ENCODE assay signal across 8 mouse cellular contexts in the genomic region with DNA sequence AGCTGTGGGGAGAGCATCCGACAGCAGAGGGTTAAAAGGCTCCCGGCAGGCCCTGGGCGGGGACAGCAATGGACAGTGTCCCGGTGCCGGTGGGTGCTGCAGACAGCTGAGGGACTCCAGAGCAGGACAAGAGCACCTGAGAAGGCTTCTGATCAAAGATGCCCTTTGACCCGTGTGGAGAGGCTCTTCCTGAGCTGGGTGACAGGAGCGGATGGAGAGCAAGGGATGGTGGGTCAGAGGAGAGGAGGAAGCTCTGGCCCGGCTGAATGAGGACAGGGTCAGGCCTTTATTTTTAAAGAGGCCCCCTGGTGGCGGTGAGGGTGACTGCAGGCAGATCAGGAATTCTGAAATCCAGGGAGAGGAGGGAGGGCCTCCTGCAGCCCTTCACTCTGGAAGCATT. TPM values are rescaled to one million over a fixed set of nuclear protein-coding genes. Genes with fewer than 3 reads are reported as not detected.
DNase-seq lines count a peak whose midpoint lies in the region; ATAC-seq and TF ChIP-seq lines count a peak whose summit lies in the region.

No protein-coding gene starts in this region.

- H3K36me3 ChIP-seq in heart, embryonic 11.5 days (ENCODE audit: control insufficient read depth, insufficient read depth, low read length), result peaks cover 17% of the 10 kb centered on the region
- peaks cover 46% of the 10 kb centered on the region for H3K36me3 ChIP-seq in kidney, embryonic 15.5 days
- peaks cover 19% of the 10 kb centered on the region for H3K36me3 ChIP-seq in myocyte (ENCODE audit: control insufficient read depth, insufficient read depth)
- peaks cover 3% of the 10 kb centered on the region for H3K36me3 ChIP-seq in splenic B cell, adult 2 months (ENCODE audit: control insufficient read depth, insufficient read depth, low read length, poor library complexity, severe bottlenecking)

- no peaks in the 10 kb centered on the region for H3K4me1 ChIP-seq in bone marrow, adult 2 months (ENCODE audit: control insufficient read depth, insufficient read depth, low read length)
- H3K4me1 ChIP-seq in heart, embryonic 11.5 days (ENCODE audit: control insufficient read depth, insufficient read depth, low read length), result peaks cover 7% of the 10 kb centered on the region
- peaks cover 18% of the 10 kb centered on the region for H3K4me1 ChIP-seq in kidney, embryonic 15.5 days

- peaks cover 2% of the 10 kb centered on the region; the same call in 1 of the 2 replicates for H3K27me3 ChIP-seq in heart, embryonic 11.5 days (ENCODE audit: control insufficient read depth, insufficient read depth, low read length)
- H3K27me3 ChIP-seq in kidney, embryonic 15.5 days, result peaks cover 6% of the 10 kb centered on the region
- H3K27me3 ChIP-seq in myocyte (ENCODE audit: control insufficient read depth, insufficient read depth, insufficient read length), result no peaks in the 10 kb centered on the region
- H3K27me3 ChIP-seq in splenic B cell, adult 2 months (ENCODE audit: control insufficient read depth, insufficient read depth, low read length, poor library complexity, severe bottlenecking), result no peaks in the 10 kb centered on the region

- peak overlapping the region; percentile 62 for H3K9ac ChIP-seq in heart, embryonic 11.5 days (ENCODE audit: low read depth, low read length)
- H3K9ac ChIP-seq in kidney, embryonic 15.5 days, result peak overlapping the region; percentile 37; the same call in 1 of the 2 replicates

- TF ChIP-seq CTCF in bone marrow, adult 2 months (IDR thresholded peaks at IDR 0.05; ENCODE audit: control insufficient read depth, insufficient read depth, low read length), result peak; percentile 64

- H3K4me2 ChIP-seq in heart, embryonic 11.5 days, result peak overlapping the region; percentile 66
- H3K4me2 ChIP-seq in kidney, embryonic 15.5 days, result peak overlapping the region; percentile 65
- no peak overlapping the region for H3K4me2 ChIP-seq in myocyte (ENCODE audit: low read depth)

- no peak overlapping the region for H3ac ChIP-seq in myocyte (ENCODE audit: control insufficient read depth, insufficient read length)

- whole genome bisulfite sequencing in bone marrow, adult 2 months, result 20% methylated on average over 9 of the region's 9 CpGs
- WGBS in heart, embryonic 11.5 days (ENCODE audit: insufficient replicate concordance), result 2% methylated on average over 9 of the region's 9 CpGs
- 2% methylated on average over 9 of the region's 9 CpGs for WGBS in kidney, embryonic 15.5 days

- TF ChIP-seq POLR2A in bone marrow, adult 2 months (IDR thresholded peaks at IDR 0.05; ENCODE audit: borderline replicate concordance, control insufficient read depth, low read depth, low read length), result no peak
- TF ChIP-seq POLR2A in myocyte (IDR thresholded peaks at IDR 0.05; ENCODE audit: insufficient read length, low read depth), result no peak

- DNase-seq in 3T3-L1 (ENCODE audit: low read depth, low spot score), result peak; percentile 88
- peak; percentile 77 for DNase-seq in liver
- DNase-seq in splenic B cell, adult 2 months (ENCODE audit: low read depth, low spot score), result peak; percentile 63

- H3K9me3 ChIP-seq in heart, embryonic 11.5 days (replicated peaks; ENCODE audit: control insufficient read depth, low read length), result no peaks in the 10 kb centered on the region
- H3K9me3 ChIP-seq in kidney, embryonic 15.5 days (replicated peaks), result no peaks in the 10 kb centered on the region

- peak; percentile 78 for ATAC-seq in erythroblast, adult 5-6 weeks (replicated peaks; ENCODE audit: low FRiP score, poor library complexity, severe bottlenecking)
- ATAC-seq in heart, embryonic 11.5 days (replicated peaks; ENCODE audit: insufficient number of reproducible peaks, low FRiP score, low TSS enrichment), result peak; percentile 8; the same call in 1 of the 2 replicates
- ATAC-seq in kidney, embryonic 15.5 days (replicated peaks; ENCODE audit: low FRiP score), result peak; percentile 55

- H3K4me3 ChIP-seq in bone marrow, adult 2 months (replicated peaks; ENCODE audit: control insufficient read depth, low read depth, low read length), result no peak overlapping the region
- peak overlapping the region; percentile 40 for H3K4me3 ChIP-seq in heart, embryonic 11.5 days (ENCODE audit: low read depth, low read length)
- peak overlapping the region; percentile 42 for H3K4me3 ChIP-seq in kidney, embryonic 15.5 days (replicated peaks)
- H3K4me3 ChIP-seq in myocyte, result no peak overlapping the region

- no peaks in the 10 kb centered on the region for H3K79me2 ChIP-seq in myocyte (ENCODE audit: control insufficient read depth, insufficient read depth)

- H3K27ac ChIP-seq in bone marrow, adult 2 months (ENCODE audit: control insufficient read depth, insufficient read depth, low read depth, low read length, poor library complexity), result no peak overlapping the region
- H3K27ac ChIP-seq in heart, embryonic 11.5 days (ENCODE audit: low read depth, low read length), result no peak overlapping the region
- 0 out of 2 replicates have a peak overlapping the region, but pooled peaks have one; percentile 14 for H3K27ac ChIP-seq in kidney, embryonic 15.5 days

TF ChIP-seq in myocyte, 11 proteins besides CTCF, POLR2A, EP300 and RAD21:
- peak; percentile 41 for TF ChIP-seq POLR2AphosphoS2 (IDR thresholded peaks at IDR 0.05; ENCODE audit: insufficient read length, low read depth)
- no peak for TF ChIP-seq SRF (IDR thresholded peaks at IDR 0.05; ENCODE audit: control insufficient read depth, insufficient read length, low read depth)

RNA-seq across cellular contexts. Expression of gene Triobp, which starts 4.9 kb away (rescaled TPM):
- 17.0 and 32.9 TPM in 2 replicates for polyA plus RNA-seq in bone marrow, adult 2 months (2011; ENCODE audit: insufficient read depth, insufficient read length, low replicate concordance, missing spikeins)
- 42.6 and 43.6 TPM in 2 replicates for total RNA-seq in erythroblast, adult 5-6 weeks (2015; ENCODE audit: low replicate concordance)
- total RNA-seq in erythroblast, adult 5-6 weeks (2017; ENCODE audit: low replicate concordance), result 16.3 and 20.9 TPM in 2 replicates
- 49.5 and 57.8 TPM in 2 replicates for polyA plus RNA-seq in heart, embryonic 11.5 days (2014; fragmentation: Nextera tagmentation; extraction: Ambion mirVana)
- polyA plus RNA-seq in kidney, embryonic 15.5 days (2015; fragmentation: Nextera tagmentation; extraction: Ambion mirVana), result 62.9 and 66.6 TPM in 2 replicates
- polyA plus RNA-seq in myocyte (2012; fragmentation: generic; extraction: Trizol), result 19.9 TPM

RNA-seq across cellular contexts. Expression of gene Nol12, which starts 7.9 kb away (rescaled TPM):
- 14.6 and 30.5 TPM in 2 replicates for polyA plus RNA-seq in bone marrow, adult 2 months (2011; ENCODE audit: insufficient read depth, insufficient read length, low replicate concordance, missing spikeins)
- total RNA-seq in erythroblast, adult 5-6 weeks (2015; ENCODE audit: low replicate concordance), result 1.5 and 6.1 TPM in 2 replicates
- total RNA-seq in erythroblast, adult 5-6 weeks (2017; ENCODE audit: low replicate concordance), result 7.6 and 10.7 TPM in 2 replicates
- polyA plus RNA-seq in heart, embryonic 11.5 days (2014; fragmentation: Nextera tagmentation; extraction: Ambion mirVana), result 43.6 and 51.4 TPM in 2 replicates
- polyA plus RNA-seq in kidney, embryonic 15.5 days (2015; fragmentation: Nextera tagmentation; extraction: Ambion mirVana), result 54.6 and 58.9 TPM in 2 replicates
- 101 TPM for polyA plus RNA-seq in myocyte (2012; fragmentation: generic; extraction: Trizol)

RNA-seq across cellular contexts. Expression of gene Lgals1, which starts 16.1 kb away (rescaled TPM):
- polyA plus RNA-seq in bone marrow, adult 2 months (2011; ENCODE audit: insufficient read depth, insufficient read length, low replicate concordance, missing spikeins), result 75.3 and 222 TPM in 2 replicates
- 46.1 and 56.2 TPM in 2 replicates for total RNA-seq in erythroblast, adult 5-6 weeks (2015; ENCODE audit: low replicate concordance)
- total RNA-seq in erythroblast, adult 5-6 weeks (2017; ENCODE audit: low replicate concordance), result 77.5 and 79.0 TPM in 2 replicates
- 541 and 566 TPM in 2 replicates for polyA plus RNA-seq in heart, embryonic 11.5 days (2014; fragmentation: Nextera tagmentation; extraction: Ambion mirVana)
- polyA plus RNA-seq in kidney, embryonic 15.5 days (2015; fragmentation: Nextera tagmentation; extraction: Ambion mirVana), result 761 and 838 TPM in 2 replicates
- 13,722 TPM for polyA plus RNA-seq in myocyte (2012; fragmentation: generic; extraction: Trizol)

RNA-seq across cellular contexts. Expression of gene Pdxp, which starts 28.9 kb away (rescaled TPM):
- 5.7 and 8.0 TPM in 2 replicates for polyA plus RNA-seq in bone marrow, adult 2 months (2011; ENCODE audit: insufficient read depth, insufficient read length, low replicate concordance, missing spikeins)
- total RNA-seq in erythroblast, adult 5-6 weeks (2015; ENCODE audit: low replicate concordance), result 2.7 and 9.4 TPM in 2 replicates
- total RNA-seq in erythroblast, adult 5-6 weeks (2017; ENCODE audit: low replicate concordance), result not detected in 2 replicates
- 24.3 and 25.7 TPM in 2 replicates for polyA plus RNA-seq in heart, embryonic 11.5 days (2014; fragmentation: Nextera tagmentation; extraction: Ambion mirVana)
- polyA plus RNA-seq in kidney, embryonic 15.5 days (2015; fragmentation: Nextera tagmentation; extraction: Ambion mirVana), result 13.7 and 15.0 TPM in 2 replicates
- 33.1 TPM for polyA plus RNA-seq in myocyte (2012; fragmentation: generic; extraction: Trizol)

RNA-seq across cellular contexts. Expression of gene Sh3bp1, which starts 43.1 kb away (rescaled TPM):
- 18.9 and 63.2 TPM in 2 replicates for polyA plus RNA-seq in bone marrow, adult 2 months (2011; ENCODE audit: insufficient read depth, insufficient read length, low replicate concordance, missing spikeins)
- 13.6 and 15.2 TPM in 2 replicates for total RNA-seq in erythroblast, adult 5-6 weeks (2015; ENCODE audit: low replicate concordance)
- 4.5 and 8.8 TPM in 2 replicates for total RNA-seq in erythroblast, adult 5-6 weeks (2017; ENCODE audit: low replicate concordance)
- 25.0 and 29.3 TPM in 2 replicates for polyA plus RNA-seq in heart, embryonic 11.5 days (2014; fragmentation: Nextera tagmentation; extraction: Ambion mirVana)
- polyA plus RNA-seq in kidney, embryonic 15.5 days (2015; fragmentation: Nextera tagmentation; extraction: Ambion mirVana), result 34.4 and 41.6 TPM in 2 replicates
- polyA plus RNA-seq in myocyte (2012; fragmentation: generic; extraction: Trizol), result 11.1 TPM

Comparison
In these comparisons a context has a peak if more than half of its experiments do, and no peak if none do; other contexts are left out.
1. H3K4me3 ChIP-seq: peak in heart, embryonic 11.5 days (single experiment) and kidney, embryonic 15.5 days (single experiment); none in bone marrow, adult 2 months (single experiment) and myocyte (single experiment).
2. ATAC-seq: peak in every context shown above with its lines; median percentile 78 in erythroblast, adult 5-6 weeks; 55 in kidney, embryonic 15.5 days; 8 in heart, embryonic 11.5 days.
3. RNA of gene Lgals1, which starts 16.1 kb away (polyA plus RNA-seq): 13,722 TPM in myocyte (single experiment); 761 to 838 TPM in kidney, embryonic 15.5 days, 541 to 566 TPM in heart, embryonic 11.5 days and 75.3 to 222 TPM in bone marrow, adult 2 months; every median in the first group is over 10 times any median in the second.
4. Peak in every context shown above with its lines, with median percentiles within 50 percentile points of each other: DNase-seq.